Mouse (Mus musculus): ENCODE results near the gene Crb1. TPM values are rescaled to one million over a fixed set of nuclear protein-coding genes. Genes with fewer than 3 reads are reported as not detected.
"Not testable (repeated sequence)": the region's sequence is repeated elsewhere in the genome, so short reads cannot be mapped to it uniquely, and the experiment has no call there.

Gene Crb1
- polyA plus RNA-seq, 1 experiment from 2014 or later = 0.15 TPM

- H3K9ac ChIP-seq (ENCODE audit: low read depth, low read length); H3K4me3 ChIP-seq (ENCODE audit: low read length); H3K36me3 ChIP-seq (ENCODE audit: control insufficient read depth, insufficient read depth, low read length); H3K4me2 ChIP-seq (ENCODE audit: low read depth, low read length); H3K27me3 ChIP-seq (replicated peaks; ENCODE audit: control insufficient read depth, insufficient read depth, low read length); H3K27ac ChIP-seq (ENCODE audit: low read length); H3K9me3 ChIP-seq (ENCODE audit: control insufficient read depth, low read length); ATAC-seq; H3K4me1 ChIP-seq (ENCODE audit: control insufficient read depth, insufficient read depth, low read length): not testable (repeated sequence)
Observed at GRCm38 (mm10) chr1:139302519-139302918, 74.4 kb downstream of the Crb1 start.

- H3K9me3 ChIP-seq (ENCODE audit: control insufficient read depth, low read length) = no peaks in the 10 kb centered on the region
- no peaks in the 10 kb centered on the region for H3K4me1 ChIP-seq (ENCODE audit: control insufficient read depth, insufficient read depth, low read length)
- no peaks in the 10 kb centered on the region for H3K27me3 ChIP-seq (replicated peaks; ENCODE audit: control insufficient read depth, insufficient read depth, low read length)
- no peak overlapping the region for H3K9ac ChIP-seq (ENCODE audit: low read depth, low read length)
- ATAC-seq = no peak
- H3K4me3 ChIP-seq (ENCODE audit: low read length) = no peak overlapping the region
- no peak overlapping the region for H3K27ac ChIP-seq (ENCODE audit: low read length)
- 88% methylated on average over 5 of the region's 5 CpGs for WGBS
- H3K4me2 ChIP-seq (ENCODE audit: low read depth, low read length) = no peak overlapping the region
- no peaks in the 10 kb centered on the region for H3K36me3 ChIP-seq (ENCODE audit: control insufficient read depth, insufficient read depth, low read length)
Observed at GRCm38 (mm10) chr1:139301830-139302229, 75.1 kb downstream of the Crb1 start.

GRCm38 (mm10) chr1:139292023-139292422 lies 84.9 kb downstream of the Crb1 start:
- Histone ChIP-seq H3K4me1 (ENCODE audit: control insufficient read depth, insufficient read depth, low read length) (no peaks in the 10 kb centered on the region), H3K27ac (ENCODE audit: low read length) (no peak overlapping the region), H3K4me2 (ENCODE audit: low read depth, low read length) (no peak overlapping the region), H3K27me3 (replicated peaks; ENCODE audit: control insufficient read depth, insufficient read depth, low read length) (no peaks in the 10 kb centered on the region), H3K36me3 (ENCODE audit: control insufficient read depth, insufficient read depth, low read length) (no peaks in the 10 kb centered on the region), H3K4me3 (ENCODE audit: low read length) (no peak overlapping the region), H3K9me3 (ENCODE audit: control insufficient read depth, low read length) (no peaks in the 10 kb centered on the region), H3K9ac (ENCODE audit: low read depth, low read length) (no peak overlapping the region)
- ATAC-seq = no peak
- WGBS = 77% methylated on average over 4 of the region's 4 CpGs

- WGBS = 55% methylated on average over 1 of the region's 1 CpGs
- no peak overlapping the region for H3K4me2 ChIP-seq (ENCODE audit: low read depth, low read length)
- no peaks in the 10 kb centered on the region for H3K27me3 ChIP-seq (replicated peaks; ENCODE audit: control insufficient read depth, insufficient read depth, low read length)
- no peaks in the 10 kb centered on the region for H3K9me3 ChIP-seq (ENCODE audit: control insufficient read depth, low read length)
- no peak overlapping the region for H3K4me3 ChIP-seq (ENCODE audit: low read length)
- no peak overlapping the region for H3K9ac ChIP-seq (ENCODE audit: low read depth, low read length)
- H3K36me3 ChIP-seq (ENCODE audit: control insufficient read depth, insufficient read depth, low read length) = no peaks in the 10 kb centered on the region
- ATAC-seq = no peak
- no peaks in the 10 kb centered on the region for H3K4me1 ChIP-seq (ENCODE audit: control insufficient read depth, insufficient read depth, low read length)
- H3K27ac ChIP-seq (ENCODE audit: low read length) = no peak overlapping the region
Observed at GRCm38 (mm10) chr1:139291593-139291992, 85.3 kb downstream of the Crb1 start.

GRCm38 (mm10) chr1:139276619-139277320 lies 100.1 kb downstream of the Crb1 start:
- H3K4me1 ChIP-seq (ENCODE audit: control insufficient read depth, insufficient read depth, low read length) = no peaks in the 10 kb centered on the region
- no peak overlapping the region for H3K4me3 ChIP-seq (ENCODE audit: low read length)
- no peak overlapping the region for H3K9ac ChIP-seq (ENCODE audit: low read depth, low read length)
- ATAC-seq = no peak
- no peaks in the 10 kb centered on the region for H3K36me3 ChIP-seq (ENCODE audit: control insufficient read depth, insufficient read depth, low read length)
- no peak overlapping the region for H3K4me2 ChIP-seq (ENCODE audit: low read depth, low read length)
- no peaks in the 10 kb centered on the region for H3K27me3 ChIP-seq (replicated peaks; ENCODE audit: control insufficient read depth, insufficient read depth, low read length)
- WGBS = 82% methylated on average over 4 of the region's 4 CpGs
- no peaks in the 10 kb centered on the region for H3K9me3 ChIP-seq (ENCODE audit: control insufficient read depth, low read length)
- no peak overlapping the region for H3K27ac ChIP-seq (ENCODE audit: low read length)

- no peak overlapping the region for H3K4me3 ChIP-seq (ENCODE audit: low read length)
- H3K4me1 ChIP-seq (ENCODE audit: control insufficient read depth, insufficient read depth, low read length) = no peaks in the 10 kb centered on the region
- H3K9ac ChIP-seq (ENCODE audit: low read depth, low read length) = no peak overlapping the region
- no peaks in the 10 kb centered on the region for H3K36me3 ChIP-seq (ENCODE audit: control insufficient read depth, insufficient read depth, low read length)
- H3K27me3 ChIP-seq (replicated peaks; ENCODE audit: control insufficient read depth, insufficient read depth, low read length) = no peaks in the 10 kb centered on the region
- H3K27ac ChIP-seq (ENCODE audit: low read length) = no peak overlapping the region
- H3K4me2 ChIP-seq (ENCODE audit: low read depth, low read length) = no peak overlapping the region
- H3K9me3 ChIP-seq (ENCODE audit: control insufficient read depth, low read length) = no peaks in the 10 kb centered on the region
- WGBS = 15% methylated on average over 6 of the region's 6 CpGs
- ATAC-seq = no peak
Observed at GRCm38 (mm10) chr1:139267844-139268243, 109.1 kb downstream of the Crb1 start.

GRCm38 (mm10) chr1:139264245-139264644 lies 112.7 kb downstream of the Crb1 start:
- no peaks in the 10 kb centered on the region for H3K36me3 ChIP-seq (ENCODE audit: control insufficient read depth, insufficient read depth, low read length)
- no peaks in the 10 kb centered on the region for H3K4me1 ChIP-seq (ENCODE audit: control insufficient read depth, insufficient read depth, low read length)
- no peaks in the 10 kb centered on the region for H3K27me3 ChIP-seq (replicated peaks; ENCODE audit: control insufficient read depth, insufficient read depth, low read length)
- no peak for ATAC-seq
- no peak overlapping the region for H3K9ac ChIP-seq (ENCODE audit: low read depth, low read length)
- H3K27ac ChIP-seq (ENCODE audit: low read length) = no peak overlapping the region
- no peak overlapping the region for H3K4me2 ChIP-seq (ENCODE audit: low read depth, low read length)
- no peaks in the 10 kb centered on the region for H3K9me3 ChIP-seq (ENCODE audit: control insufficient read depth, low read length)
- WGBS = 88% methylated on average over 1 of the region's 1 CpGs
- no peak overlapping the region for H3K4me3 ChIP-seq (ENCODE audit: low read length)

GRCm38 (mm10) chr1:139263158-139263557 lies 113.7 kb downstream of the Crb1 start:
- H3K27ac ChIP-seq (ENCODE audit: low read length) = no peak overlapping the region
- H3K9me3 ChIP-seq (ENCODE audit: control insufficient read depth, low read length) = no peaks in the 10 kb centered on the region
- no peak for ATAC-seq
- H3K9ac ChIP-seq (ENCODE audit: low read depth, low read length) = no peak overlapping the region
- no peak overlapping the region for H3K4me2 ChIP-seq (ENCODE audit: low read depth, low read length)
- no peak overlapping the region for H3K4me3 ChIP-seq (ENCODE audit: low read length)
- no peaks in the 10 kb centered on the region for H3K27me3 ChIP-seq (replicated peaks; ENCODE audit: control insufficient read depth, insufficient read depth, low read length)
- no peaks in the 10 kb centered on the region for H3K4me1 ChIP-seq (ENCODE audit: control insufficient read depth, insufficient read depth, low read length)
- 45% methylated on average over 1 of the region's 1 CpGs for WGBS
- H3K36me3 ChIP-seq (ENCODE audit: control insufficient read depth, insufficient read depth, low read length) = no peaks in the 10 kb centered on the region

- ATAC-seq = no peak
- H3K4me2 ChIP-seq (ENCODE audit: low read depth, low read length) = no peak overlapping the region
- H3K4me3 ChIP-seq (ENCODE audit: low read length) = no peak overlapping the region
- no peak overlapping the region for H3K27ac ChIP-seq (ENCODE audit: low read length)
- H3K4me1 ChIP-seq (ENCODE audit: control insufficient read depth, insufficient read depth, low read length) = no peaks in the 10 kb centered on the region
- no peaks in the 10 kb centered on the region for H3K36me3 ChIP-seq (ENCODE audit: control insufficient read depth, insufficient read depth, low read length)
- H3K9me3 ChIP-seq (ENCODE audit: control insufficient read depth, low read length) = no peaks in the 10 kb centered on the region
- WGBS = 70% methylated on average over 7 of the region's 7 CpGs
- H3K27me3 ChIP-seq (replicated peaks; ENCODE audit: control insufficient read depth, insufficient read depth, low read length) = no peaks in the 10 kb centered on the region
- H3K9ac ChIP-seq (ENCODE audit: low read depth, low read length) = no peak overlapping the region
Observed at GRCm38 (mm10) chr1:139255581-139255980, 121.3 kb downstream of the Crb1 start.

- H3K9me3 ChIP-seq (ENCODE audit: control insufficient read depth, low read length) = no peaks in the 10 kb centered on the region
- no peak overlapping the region for H3K9ac ChIP-seq (ENCODE audit: low read depth, low read length)
- H3K4me1 ChIP-seq (ENCODE audit: control insufficient read depth, insufficient read depth, low read length) = no peaks in the 10 kb centered on the region
- no peaks in the 10 kb centered on the region for H3K36me3 ChIP-seq (ENCODE audit: control insufficient read depth, insufficient read depth, low read length)
- ATAC-seq = no peak
- no peak overlapping the region for H3K4me2 ChIP-seq (ENCODE audit: low read depth, low read length)
- H3K27me3 ChIP-seq (replicated peaks; ENCODE audit: control insufficient read depth, insufficient read depth, low read length) = no peaks in the 10 kb centered on the region
- H3K4me3 ChIP-seq (ENCODE audit: low read length) = no peak overlapping the region
- no peak overlapping the region for H3K27ac ChIP-seq (ENCODE audit: low read length)
- WGBS = 68% methylated on average over 3 of the region's 3 CpGs
Observed at GRCm38 (mm10) chr1:139252041-139252440, 124.9 kb downstream of the Crb1 start.

Measured in intestine, embryonic 16.5 days (tissue).